Mouse (Mus musculus): ENCODE measurements around the gene Fabp2.

Gene Fabp2

DNA sequence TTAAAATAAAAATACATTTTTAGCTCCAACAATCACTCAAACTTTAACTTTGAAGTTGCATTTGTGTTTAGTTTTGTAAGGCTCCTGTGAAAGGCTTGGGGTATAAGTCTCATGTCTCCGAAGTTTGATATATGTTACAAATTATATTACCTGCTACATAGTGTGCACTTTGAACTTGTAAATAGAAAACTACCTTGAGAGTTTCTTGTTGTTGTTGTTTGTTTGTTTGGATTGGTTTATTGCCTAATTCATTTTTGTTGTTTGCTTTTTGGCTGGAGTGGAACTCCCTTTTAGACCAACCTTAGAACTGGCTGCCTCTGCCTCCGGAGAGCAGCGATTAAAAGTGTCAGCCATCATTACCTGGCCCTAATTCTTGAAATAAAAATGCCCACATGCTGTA, at the start of gene Fabp2:
Gene Fabp2 (plus strand): TSS at position 301 of the 400 bp plus-strand sequence.
- DNase-seq (ENCODE audit: low spot score), result no peak

DNA sequence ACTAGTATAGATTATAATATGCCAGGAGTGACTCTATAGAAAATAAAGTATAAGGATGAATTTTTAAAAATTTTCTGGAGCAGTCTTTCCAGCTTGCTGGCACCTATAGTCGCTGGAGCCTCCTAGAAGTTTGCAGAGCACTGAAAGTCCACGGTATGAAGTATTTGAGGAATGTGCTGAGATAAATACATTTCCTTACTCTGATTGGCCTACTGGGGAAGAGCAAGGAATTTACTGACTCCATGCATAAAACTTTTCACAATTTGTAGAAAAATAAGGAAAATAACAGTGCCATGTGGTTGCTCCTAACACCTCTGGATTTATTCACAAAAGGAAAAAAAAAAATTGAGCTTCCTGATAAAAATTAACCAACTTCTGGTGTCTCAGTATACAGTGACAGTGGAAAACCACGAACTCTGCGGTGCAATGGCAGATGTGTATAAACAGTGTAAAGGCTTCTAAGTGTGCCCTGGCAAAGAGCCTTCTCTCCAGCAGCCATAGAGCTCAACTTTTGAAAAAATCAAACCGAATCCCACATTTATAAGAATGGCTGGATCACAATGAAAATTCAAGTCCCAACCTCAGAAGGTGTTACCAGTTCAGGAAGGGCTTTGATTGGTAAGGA, 46.4 kb upstream of the Fabp2 start:
- DNase-seq (ENCODE audit: low spot score), result no peak

DNA sequence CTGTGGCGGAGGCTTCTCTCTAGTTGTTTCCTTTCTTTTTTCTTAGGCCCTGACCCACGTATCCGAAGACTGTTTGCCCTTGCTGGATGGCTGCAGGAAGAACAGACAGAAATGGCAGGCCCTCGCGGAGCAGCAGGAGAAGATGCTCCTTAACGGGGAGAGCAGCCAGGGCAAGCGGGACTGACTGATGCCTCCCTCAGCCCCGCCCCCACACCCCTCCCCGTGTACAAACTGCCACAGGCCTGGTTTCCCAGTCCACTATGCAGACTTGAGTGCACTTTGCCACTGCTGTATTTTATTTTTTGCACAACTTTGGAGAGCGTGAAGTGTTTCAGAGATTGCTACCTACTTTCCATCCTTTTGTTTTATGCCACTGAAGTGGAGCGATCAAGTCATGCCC, 39.7 kb upstream of the Fabp2 start:
- DNase-seq (ENCODE audit: low spot score), result no peak

DNA sequence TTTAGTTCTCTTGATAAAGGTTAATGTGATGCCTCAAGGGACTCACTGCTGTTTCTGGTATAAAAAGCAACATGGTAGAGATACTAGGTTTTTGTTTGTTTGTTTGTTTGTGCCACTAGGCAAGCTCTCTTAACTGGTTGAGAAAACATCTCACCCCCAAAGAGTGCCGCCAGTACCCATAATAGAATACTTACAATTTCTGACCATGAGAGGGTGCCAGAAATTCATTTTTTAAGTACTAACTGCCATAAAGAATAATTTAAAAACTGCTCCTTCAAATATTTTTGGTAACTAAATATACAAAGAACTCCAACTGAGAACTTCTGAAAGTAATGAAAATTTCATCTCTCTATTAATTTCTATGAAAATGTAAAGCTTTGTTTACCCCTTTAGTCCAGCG, 35.0 kb upstream of the Fabp2 start:
- DNase-seq (ENCODE audit: low spot score), result no peak

DNA sequence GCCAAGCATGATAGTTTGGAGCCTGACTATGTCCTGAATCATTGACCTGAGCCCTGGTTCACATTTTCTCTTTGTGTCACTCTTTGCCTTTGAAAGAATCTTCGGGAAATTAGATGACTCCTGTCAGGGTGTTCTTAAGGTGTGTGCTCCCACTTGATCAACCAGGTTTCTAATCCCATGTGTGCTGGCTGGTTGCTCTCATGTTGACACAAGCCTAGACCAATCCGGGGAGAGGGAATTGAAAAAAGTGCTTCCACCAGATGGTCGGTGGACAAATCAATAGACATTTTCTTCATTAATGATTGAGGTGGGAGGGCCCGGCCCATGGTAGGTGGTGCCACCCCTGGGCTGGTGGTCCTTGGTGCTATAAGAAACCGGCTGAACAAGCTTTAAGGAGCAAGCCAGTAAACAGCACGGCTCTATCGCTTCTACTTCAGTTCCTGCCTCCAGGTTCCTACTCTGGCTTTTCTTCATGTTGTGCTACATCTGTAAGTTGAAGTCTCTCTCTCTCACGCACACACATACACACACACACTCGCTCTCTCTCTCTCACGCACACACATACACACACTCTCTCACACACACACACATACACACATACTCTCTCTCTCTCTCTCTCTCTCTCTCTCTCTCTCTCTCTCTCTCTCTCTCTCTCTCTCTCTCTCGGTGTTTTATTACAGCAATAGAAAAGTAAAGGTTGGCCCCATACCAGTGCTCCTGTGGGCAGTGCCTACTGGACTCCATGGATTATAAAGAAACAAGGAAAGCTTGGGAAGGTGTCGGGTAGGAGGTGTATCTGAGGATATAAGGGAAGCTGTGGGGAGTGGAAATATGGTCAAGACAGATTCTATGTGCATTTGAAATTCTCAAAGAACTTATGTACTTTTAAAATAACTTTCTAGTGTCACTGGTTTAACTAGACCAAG, 34.0 kb upstream of the Fabp2 start:
- DNase-seq (ENCODE audit: low spot score), result no peak

GRCm38 (mm10) chr3:122865092-122865491, 29.8 kb upstream of the Fabp2 start:
- DNase-seq (ENCODE audit: low spot score), result no peak

GRCm38 (mm10) chr3:122868270-122868669, 26.6 kb upstream of the Fabp2 start:
- DNase-seq (ENCODE audit: low spot score), result no peak

DNA sequence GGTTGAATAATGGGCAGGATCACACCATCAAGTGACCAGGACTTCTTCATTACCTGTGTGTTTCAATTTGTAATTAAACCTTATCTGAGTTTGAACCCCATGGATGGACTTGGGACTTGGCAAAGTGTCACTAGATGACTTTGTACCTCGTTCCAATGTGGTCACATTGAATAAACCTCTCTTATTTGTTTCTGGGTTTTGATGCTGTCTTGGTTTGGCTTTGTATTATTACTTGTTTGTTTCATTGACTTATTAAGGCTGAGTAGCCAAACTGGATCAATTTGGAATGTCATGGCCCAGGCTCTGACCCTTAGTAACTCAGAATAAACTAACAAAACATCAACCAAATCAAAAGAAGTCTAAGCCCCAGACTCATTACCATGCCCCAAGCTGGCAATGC, 23.3 kb upstream of the Fabp2 start:
- no peak for DNase-seq (ENCODE audit: low spot score)

- DNase-seq (ENCODE audit: low spot score), result no peak
Observed at GRCm38 (mm10) chr3:122876870-122877269, 18.0 kb upstream of the Fabp2 start.

DNA sequence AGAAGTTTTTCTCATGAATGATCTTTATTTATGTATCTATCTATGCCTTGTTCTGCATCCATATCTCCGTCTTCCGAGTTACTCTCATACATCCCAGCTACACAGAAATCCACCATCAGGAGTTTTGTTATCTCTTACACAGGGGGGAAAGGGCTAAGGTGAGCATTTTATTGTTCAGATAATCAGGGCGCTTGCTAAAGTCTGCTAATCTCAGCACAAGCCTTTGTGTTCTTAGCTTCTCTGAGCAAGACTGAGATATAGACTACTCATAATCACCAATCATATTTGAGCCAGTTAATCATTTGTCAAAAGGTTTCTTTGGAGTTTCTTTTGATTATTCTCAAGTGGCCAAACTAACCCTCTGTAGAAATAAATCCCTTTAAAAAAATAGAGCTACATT, 17.3 kb upstream of the Fabp2 start:
- no peak for DNase-seq (ENCODE audit: low spot score)

DNA sequence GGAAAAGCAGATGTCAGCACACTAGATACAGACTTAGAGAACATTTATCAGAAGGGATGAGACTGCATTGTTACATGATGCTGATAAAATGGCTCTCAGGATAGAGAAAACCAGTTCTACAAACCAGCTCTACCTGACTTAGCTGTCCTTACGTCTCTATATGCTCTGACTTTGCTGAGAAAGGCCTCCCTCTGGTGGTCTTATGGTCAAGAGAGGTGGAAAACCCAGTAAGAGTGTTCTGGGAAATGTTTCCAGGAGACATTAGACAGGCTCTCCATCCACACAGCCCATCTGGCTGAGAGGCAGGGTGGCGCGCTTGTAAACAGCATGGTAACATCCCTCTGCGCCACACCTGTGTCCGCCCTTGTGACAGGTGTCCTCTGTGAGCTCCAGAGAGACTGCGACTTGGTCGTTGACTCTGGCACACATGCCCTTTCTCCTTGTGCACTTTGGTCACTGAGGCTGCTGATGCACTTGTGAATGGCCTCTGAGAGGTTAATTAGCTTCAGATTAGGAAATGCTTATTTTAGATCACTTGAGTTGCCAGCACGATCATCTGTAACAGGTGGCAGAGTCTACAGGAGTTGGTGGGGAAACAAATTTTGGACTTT, 16.1 kb upstream of the Fabp2 start:
- no peak for DNase-seq (ENCODE audit: low spot score)

- DNase-seq (ENCODE audit: low spot score), result no peak
Observed at GRCm38 (mm10) chr3:122887505-122888301, 7.2 kb upstream of the Fabp2 start.

DNA sequence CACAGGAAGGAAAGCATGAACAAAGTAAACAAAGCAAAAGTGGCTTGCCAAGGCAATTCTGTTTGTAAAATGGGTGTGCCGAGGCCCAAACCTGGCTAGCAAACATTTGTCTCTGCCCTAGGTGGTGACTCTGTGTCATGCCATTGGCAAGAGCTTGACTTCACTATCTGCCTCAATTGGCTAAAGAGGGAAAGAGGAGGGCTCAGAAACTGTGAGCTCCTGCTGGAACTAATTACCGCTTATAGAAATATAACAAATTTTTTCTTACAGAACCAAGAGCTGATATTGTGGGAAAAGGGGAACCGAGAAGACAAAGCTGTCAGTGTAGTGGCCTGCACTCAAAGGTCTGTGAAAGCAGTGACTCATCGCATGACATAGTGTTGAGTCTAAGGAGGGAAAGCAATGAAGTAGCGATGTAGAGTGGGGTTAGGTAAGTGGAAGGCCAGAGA, 6.5 kb upstream of the Fabp2 start:
- no peak for DNase-seq (ENCODE audit: low spot score)

DNA sequence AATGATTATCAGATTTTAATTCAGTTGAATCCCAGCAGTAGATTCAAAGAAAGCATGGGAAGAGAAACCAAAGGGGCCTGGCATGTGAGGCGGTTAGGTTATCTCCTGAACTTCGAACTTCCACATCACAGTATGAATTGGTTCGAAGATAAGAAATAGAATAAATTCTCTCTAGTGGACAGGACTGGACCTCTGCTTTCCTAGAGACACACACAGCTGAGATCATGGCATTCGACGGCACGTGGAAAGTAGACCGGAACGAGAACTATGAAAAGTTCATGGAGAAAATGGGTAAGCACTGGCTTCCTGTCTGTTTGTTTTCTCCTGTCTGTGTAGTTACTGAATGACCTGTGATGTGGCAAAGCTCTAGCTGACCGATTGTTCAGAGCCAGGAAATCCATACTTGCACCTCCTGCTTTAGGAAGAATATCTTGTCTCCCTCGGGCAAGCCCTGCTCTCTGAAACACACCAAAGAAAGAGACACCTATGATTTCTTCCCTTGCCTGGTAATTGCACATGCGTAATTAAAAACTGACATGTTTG, 388 bp downstream of the Fabp2 start:
- no peak for DNase-seq (ENCODE audit: low spot score)

GRCm38 (mm10) chr3:122898254-122898653, 3.4 kb downstream of the Fabp2 start:
- no peak for DNase-seq (ENCODE audit: low spot score)

DNA sequence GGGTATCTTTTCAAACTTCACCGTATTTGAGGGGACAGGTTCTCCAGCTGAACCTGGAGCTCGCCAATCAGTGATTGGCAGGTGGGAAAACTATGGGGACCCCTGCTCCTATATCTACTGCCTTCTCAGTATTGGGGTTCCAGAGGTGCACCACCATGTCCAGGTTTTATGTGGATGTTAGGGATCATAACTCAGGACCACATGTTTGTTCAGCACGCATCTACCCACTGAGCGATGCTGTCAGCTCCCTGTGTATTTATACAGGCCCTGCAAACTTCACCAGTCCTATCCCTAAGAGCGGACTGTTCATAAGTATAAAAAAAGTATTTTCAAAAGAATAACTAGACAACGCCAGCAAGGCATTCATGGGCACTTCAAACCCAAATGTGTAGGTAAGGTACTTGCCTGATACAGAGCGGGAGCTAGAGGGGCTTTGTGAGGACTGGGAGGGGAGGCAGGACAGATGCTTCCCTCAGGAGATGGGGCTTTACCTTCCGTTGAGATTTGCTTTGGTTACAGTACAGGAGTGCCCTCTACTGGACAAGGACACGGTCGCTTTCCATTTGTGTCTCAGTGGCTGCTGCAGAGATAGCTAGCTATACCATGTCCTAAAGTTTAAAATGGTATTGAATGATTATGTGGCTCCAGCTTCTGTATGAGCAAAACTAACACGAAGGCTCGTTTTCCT, 9.0 kb downstream of the Fabp2 start:
- no peak for DNase-seq (ENCODE audit: low spot score)

GRCm38 (mm10) chr3:122907841-122908240, 13.0 kb downstream of the Fabp2 start:
- no peak for DNase-seq (ENCODE audit: low spot score)

DNA sequence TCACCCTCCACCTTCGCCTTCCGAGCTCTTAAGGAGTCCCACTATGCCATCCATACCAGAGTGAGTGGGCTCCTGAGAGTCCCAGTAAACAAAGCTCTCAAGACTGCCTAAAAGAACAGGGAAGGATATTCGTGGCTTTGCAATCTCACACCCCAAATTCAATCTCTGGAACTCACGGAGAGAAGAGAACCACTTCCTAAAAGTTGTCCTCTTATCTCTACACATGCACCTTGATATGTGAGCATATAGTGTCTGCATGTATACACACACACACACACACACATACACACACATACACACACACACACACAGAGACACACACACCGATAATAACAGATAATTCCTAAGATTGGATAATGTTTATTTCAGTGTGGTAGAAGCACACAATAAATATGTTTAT, 20.6 kb downstream of the Fabp2 start:
- no peak for DNase-seq (ENCODE audit: low spot score)

- DNase-seq (ENCODE audit: low spot score), result no peak
Observed at GRCm38 (mm10) chr3:122916191-122916680, 21.4 kb downstream of the Fabp2 start.

GRCm38 (mm10) chr3:122918672-122919071, 23.8 kb downstream of the Fabp2 start:
- no peak for DNase-seq (ENCODE audit: low spot score)

GRCm38 (mm10) chr3:122919260-122919659, 24.4 kb downstream of the Fabp2 start, which contains the start of gene Gm10959:
Gene Gm10959, minus strand, starts transcription at chr3:122919360.
- no peak for DNase-seq (ENCODE audit: low spot score)
